In genomic region chrX:142605088-142605487, GRCm38 (mm10) we compare ENCODE assay signal across 26 mouse cellular contexts.
"Had no signal": no experiment of that assay in that cellular context is flagged by ENCODE, and none has a peak within 500 bp of the region (broad histone marks: within the 10 kb centered on the region; RNA-seq: fewer than 3 reads in every experiment).

No protein-coding gene starts in this region.

- H3K4me2 ChIP-seq: embryonic facial prominence, embryonic 12.5 days; embryonic facial prominence, embryonic 13.5 days; embryonic facial prominence, embryonic 15.5 days; forebrain, embryonic 12.5 days; forebrain, embryonic 13.5 days; forebrain, embryonic 15.5 days; heart, embryonic 11.5 days had no signal

- H3K36me3 ChIP-seq: embryonic facial prominence, embryonic 10.5 days; embryonic facial prominence, embryonic 12.5 days; embryonic facial prominence, embryonic 13.5 days; embryonic facial prominence, embryonic 15.5 days; forebrain, embryonic 10.5 days; forebrain, embryonic 12.5 days; forebrain, embryonic 15.5 days; heart, embryonic 10.5 days had no signal

- H3K9ac ChIP-seq: embryonic facial prominence, embryonic 12.5 days; embryonic facial prominence, embryonic 13.5 days; embryonic facial prominence, embryonic 15.5 days; forebrain, embryonic 12.5 days; forebrain, embryonic 13.5 days; forebrain, embryonic 15.5 days; forebrain, postnatal 0 days had no signal

- H3K27me3 ChIP-seq: embryonic facial prominence, embryonic 12.5 days; forebrain, embryonic 15.5 days had no signal

- H3K4me3 ChIP-seq: embryonic facial prominence, embryonic 10.5 days; embryonic facial prominence, embryonic 12.5 days; embryonic facial prominence, embryonic 13.5 days; embryonic facial prominence, embryonic 15.5 days; erythroblast, embryonic 14.5 days; forebrain, embryonic 10.5 days; forebrain, embryonic 12.5 days; forebrain, embryonic 13.5 days; forebrain, embryonic 15.5 days; gastrocnemius, adult 2 months; heart, adult 2 months; heart, embryonic 10.5 days had no signal

- ATAC-seq: forebrain, embryonic 13.5 days; forebrain, embryonic 14.5 days; forebrain, embryonic 15.5 days; forebrain, postnatal 0 days had no signal

- H3K27ac ChIP-seq: embryonic facial prominence, embryonic 10.5 days; embryonic facial prominence, embryonic 12.5 days; embryonic facial prominence, embryonic 13.5 days; embryonic facial prominence, embryonic 15.5 days; forebrain, embryonic 10.5 days; forebrain, embryonic 12.5 days; forebrain, embryonic 13.5 days; forebrain, embryonic 15.5 days; gastrocnemius, adult 2 months; heart, adult 2 months; heart, embryonic 10.5 days had no signal

- H3K4me1 ChIP-seq: embryonic facial prominence, embryonic 10.5 days; embryonic facial prominence, embryonic 12.5 days; embryonic facial prominence, embryonic 13.5 days; embryonic facial prominence, embryonic 15.5 days; forebrain, embryonic 10.5 days; forebrain, embryonic 12.5 days; forebrain, embryonic 13.5 days; forebrain, embryonic 15.5 days; heart, embryonic 10.5 days had no signal

- DNase-seq: cerebellum, postnatal 10 days; cerebellum, postnatal 14 days; cerebellum, postnatal 25 days; cerebellum, postnatal 36 days; embryo, embryonic 11 days; forebrain, postnatal 0 days; gastrocnemius, adult 2 months; gastrocnemius, postnatal 10 days; gastrocnemius, postnatal 14 days; gastrocnemius, postnatal 25 days; gastrocnemius, postnatal 36 days; heart, adult 11 months; heart, adult 18-20 months; heart, adult 2 months had no signal

- H3K9me3 ChIP-seq: embryonic facial prominence, embryonic 10.5 days; embryonic facial prominence, embryonic 12.5 days; embryonic facial prominence, embryonic 13.5 days; embryonic facial prominence, embryonic 15.5 days; forebrain, embryonic 10.5 days; forebrain, embryonic 12.5 days; forebrain, embryonic 13.5 days; forebrain, embryonic 15.5 days; heart, embryonic 10.5 days had no signal
